In the genomic region with DNA sequence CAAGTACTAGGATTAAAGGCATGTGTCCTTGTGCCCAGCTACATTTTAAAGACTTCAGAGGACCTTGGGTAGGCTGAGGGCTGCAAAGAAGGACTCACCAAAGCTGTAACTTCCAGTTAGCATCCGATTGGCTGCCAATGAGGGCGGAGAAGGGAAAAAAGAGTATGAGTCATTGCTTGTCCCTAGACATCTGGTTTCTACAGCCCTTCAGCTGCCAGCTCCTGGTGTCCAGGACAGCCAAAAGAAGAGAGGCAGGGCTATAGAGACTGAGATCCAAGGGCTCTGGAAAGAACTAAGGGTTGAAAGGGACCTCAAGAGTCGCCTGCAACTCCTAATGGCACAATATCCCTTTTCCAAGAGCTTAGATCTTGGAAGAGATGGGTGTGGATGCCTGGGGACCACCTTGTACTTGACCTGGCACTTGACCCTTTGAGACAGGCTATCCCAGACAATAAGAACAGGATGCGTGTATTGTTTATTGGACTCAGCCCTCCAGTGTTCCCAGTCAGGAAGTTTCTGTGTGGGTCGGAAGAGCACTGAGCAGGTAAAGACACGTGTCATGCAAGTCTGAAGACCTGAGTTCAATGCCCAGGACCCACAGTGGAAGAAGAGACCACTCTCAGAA, we compare ENCODE assay signal across 11 mouse cellular contexts. TPM values are rescaled to one million over a fixed set of nuclear protein-coding genes. Genes with fewer than 3 reads are reported as not detected.
DNase-seq lines count a peak whose midpoint lies in the region; ATAC-seq and TF ChIP-seq lines count a peak whose summit lies in the region.
"Had no signal": no experiment of that assay in that cellular context is flagged by ENCODE, and none has a peak within 500 bp of the region (broad histone marks: within the 10 kb centered on the region; RNA-seq: fewer than 3 reads in every experiment).

No protein-coding gene starts in this region.

- peak; percentile 13; the same call in 1 of the 2 replicates for ATAC-seq in lung, embryonic 16.5 days (ENCODE audit: low read depth)
- no peak for ATAC-seq in intestine, embryonic 15.5 days
- ATAC-seq: forebrain, embryonic 15.5 days; inflammation-experienced regulatory T-cells, adult 6 months had no signal

- no peak overlapping the region for H3K9ac ChIP-seq in lung, embryonic 16.5 days (ENCODE audit: low read length)
- H3K9ac ChIP-seq in intestine, embryonic 15.5 days, result no peak overlapping the region
- H3K9ac ChIP-seq: forebrain, embryonic 15.5 days had no signal

- H3K27me3 ChIP-seq in lung, embryonic 16.5 days (ENCODE audit: control insufficient read depth, insufficient read depth, low read depth, low read length), result no peaks in the 10 kb centered on the region
- H3K27me3 ChIP-seq in thymus, adult 2 months (ENCODE audit: control insufficient read depth, insufficient read depth, low read length), result no peaks in the 10 kb centered on the region
- no peaks in the 10 kb centered on the region for H3K27me3 ChIP-seq in intestine, embryonic 15.5 days (replicated peaks)
- H3K27me3 ChIP-seq: forebrain, embryonic 15.5 days had no signal

- 77% methylated on average over 6 of the region's 6 CpGs for WGBS in lung, embryonic 16.5 days
- 43% methylated on average over 6 of the region's 6 CpGs for WGBS in lung, adult 2 months
- WGBS in thymus, adult 2 months, result 93% methylated on average over 6 of the region's 6 CpGs
- WGBS in intestine, embryonic 15.5 days, result 81% methylated on average over 6 of the region's 6 CpGs

- no peak overlapping the region for H3K27ac ChIP-seq in lung, embryonic 16.5 days (ENCODE audit: low read length)
- H3K27ac ChIP-seq in thymus, adult 2 months (ENCODE audit: control insufficient read depth, insufficient read depth, low read length), result no peak overlapping the region
- no peak overlapping the region for H3K27ac ChIP-seq in intestine, embryonic 15.5 days
- H3K27ac ChIP-seq: forebrain, embryonic 15.5 days had no signal

- TF ChIP-seq CTCF in lung, adult 2 months (IDR thresholded peaks at IDR 0.05; ENCODE audit: insufficient read depth, low read length), result no peak
- TF ChIP-seq CTCF in thymus, adult 2 months (IDR thresholded peaks at IDR 0.05; ENCODE audit: borderline replicate concordance, control insufficient read depth, extremely low read depth, insufficient read depth, low read length, poor library complexity), result no peak

- H3K4me2 ChIP-seq in lung, embryonic 16.5 days (ENCODE audit: low read depth, low read length), result no peak overlapping the region
- no peak overlapping the region for H3K4me2 ChIP-seq in intestine, embryonic 15.5 days (replicated peaks)
- H3K4me2 ChIP-seq: forebrain, embryonic 15.5 days had no signal

- TF ChIP-seq POLR2A in lung, adult 2 months (IDR thresholded peaks at IDR 0.05; ENCODE audit: borderline replicate concordance, extremely low read depth, low read depth, low read length), result no peak
- no peak for TF ChIP-seq POLR2A in thymus, adult 2 months (IDR thresholded peaks at IDR 0.05; ENCODE audit: control insufficient read depth, extremely low read depth, insufficient read depth, low read length, poor library complexity)

- H3K36me3 ChIP-seq in lung, embryonic 16.5 days (ENCODE audit: control insufficient read depth, insufficient read depth, low read length), result peaks cover 8% of the 10 kb centered on the region
- peaks cover 82% of the 10 kb centered on the region for H3K36me3 ChIP-seq in thymus, adult 2 months (ENCODE audit: control insufficient read depth, insufficient read depth, low read length)
- peaks cover 10% of the 10 kb centered on the region; the same call in 1 of the 2 replicates for H3K36me3 ChIP-seq in intestine, embryonic 15.5 days

- H3K4me1 ChIP-seq in lung, embryonic 16.5 days (replicated peaks; ENCODE audit: control insufficient read depth, insufficient read depth, low read length), result peaks cover 3% of the 10 kb centered on the region; the same call in 1 of the 2 replicates
- peaks cover 5% of the 10 kb centered on the region; the same call in 1 of the 2 replicates for H3K4me1 ChIP-seq in lung, adult 2 months (ENCODE audit: control insufficient read depth, insufficient read depth, low read length)
- 0 out of 2 replicates have a peak, but pooled peaks cover 5% of the 10 kb centered on the region for H3K4me1 ChIP-seq in thymus, adult 2 months (replicated peaks; ENCODE audit: control insufficient read depth, insufficient read depth, low read length)
- H3K4me1 ChIP-seq in intestine, embryonic 15.5 days (replicated peaks), result peaks cover 10% of the 10 kb centered on the region
- H3K4me1 ChIP-seq: forebrain, embryonic 15.5 days had no signal

- no peaks in the 10 kb centered on the region for H3K9me3 ChIP-seq in lung, embryonic 16.5 days (ENCODE audit: control insufficient read depth, low read length)
- H3K9me3 ChIP-seq in intestine, embryonic 15.5 days, result no peaks in the 10 kb centered on the region
- H3K9me3 ChIP-seq: forebrain, embryonic 15.5 days had no signal

- no peak for DNase-seq in lung, adult 2 months
- DNase-seq in adipocyte (ENCODE audit: low spot score), result peak; percentile 95
- DNase-seq in gastrocnemius, postnatal 14 days, result peak; percentile 82
- peak; percentile 65 for DNase-seq in lung, postnatal 14 days
- no peak for DNase-seq in thymus, adult 2 months
- DNase-seq in layer of hippocampus, adult 9-10 months (ENCODE audit: low spot score), result no peak

- intact Hi-C loops in gastrocnemius, postnatal 14 days (cut with DNase I; ENCODE audit: low total_unique reads), result no loop called here

- H3K4me3 ChIP-seq in lung, embryonic 16.5 days (ENCODE audit: low read length), result no peak overlapping the region
- no peak overlapping the region for H3K4me3 ChIP-seq in lung, adult 2 months (replicated peaks; ENCODE audit: extremely low read depth, low read depth, low read length)
- H3K4me3 ChIP-seq in thymus, adult 2 months (ENCODE audit: control insufficient read depth, insufficient read depth, low read length), result no peak overlapping the region
- no peak overlapping the region for H3K4me3 ChIP-seq in intestine, embryonic 15.5 days (replicated peaks)
- H3K4me3 ChIP-seq: forebrain, embryonic 15.5 days had no signal

RNA-seq across cellular contexts. Expression of a gene that starts 14.7 kb away (rescaled TPM):
- 0.38 TPM in 1 of 2 replicates, not detected in the other for polyA plus RNA-seq in lung, embryonic 16.5 days (2015; fragmentation: Nextera tagmentation; extraction: Ambion mirVana)
- polyA plus RNA-seq in lung, adult 2 months (2012; rRNA removed), result 3.6 and 4.4 TPM in 2 replicates
- total RNA-seq in gastrocnemius, postnatal 14 days (2021), result under 1 TPM; 0.33 to 0.47 TPM
- polyA plus RNA-seq in thymus, adult 2 months (2012; rRNA removed), result 2.2 and 2.5 TPM in 2 replicates
- polyA plus RNA-seq in intestine, embryonic 15.5 days (2015; fragmentation: Nextera tagmentation; extraction: Ambion mirVana), result 0.13 and 0.18 TPM in 2 replicates
- polyA plus RNA-seq: brain, embryonic 14.5 days; inflammation-experienced regulatory T-cells, adult 6 months had no signal

RNA-seq across cellular contexts. Expression of a gene that starts 19.0 kb away (rescaled TPM):
- 9.7 and 12.4 TPM in 2 replicates for polyA plus RNA-seq in lung, embryonic 16.5 days (2015; fragmentation: Nextera tagmentation; extraction: Ambion mirVana)
- polyA plus RNA-seq in lung, adult 2 months (2012; rRNA removed), result 150 and 162 TPM in 2 replicates
- 1 to 10 TPM; 1.8 to 2.0 TPM for total RNA-seq in gastrocnemius, postnatal 14 days (2021)
- polyA plus RNA-seq in thymus, adult 2 months (2012; rRNA removed), result 576 and 646 TPM in 2 replicates
- polyA plus RNA-seq in intestine, embryonic 15.5 days (2015; fragmentation: Nextera tagmentation; extraction: Ambion mirVana), result 5.5 and 8.9 TPM in 2 replicates

RNA-seq across cellular contexts. Expression of a gene that starts 24.4 kb away (rescaled TPM):
- 14.2 and 16.3 TPM in 2 replicates for polyA plus RNA-seq in lung, embryonic 16.5 days (2015; fragmentation: Nextera tagmentation; extraction: Ambion mirVana)
- polyA plus RNA-seq in lung, adult 2 months (2012; rRNA removed), result 22.4 and 24.3 TPM in 2 replicates
- total RNA-seq in gastrocnemius, postnatal 14 days (2021), result 1 to 10 TPM; 4.9 to 5.8 TPM
- polyA plus RNA-seq in thymus, adult 2 months (2012; rRNA removed), result 205 and 213 TPM in 2 replicates
- 19.5 and 20.8 TPM in 2 replicates for polyA plus RNA-seq in intestine, embryonic 15.5 days (2015; fragmentation: Nextera tagmentation; extraction: Ambion mirVana)

RNA-seq across cellular contexts. Expression of a gene that starts 31.2 kb away (rescaled TPM):
- 14.8 and 18.1 TPM in 2 replicates for polyA plus RNA-seq in lung, embryonic 16.5 days (2015; fragmentation: Nextera tagmentation; extraction: Ambion mirVana)
- polyA plus RNA-seq in lung, adult 2 months (2012; rRNA removed), result 63.8 and 65.2 TPM in 2 replicates
- 1 to 10 TPM; 3.0 to 3.6 TPM for total RNA-seq in gastrocnemius, postnatal 14 days (2021)
- 149 and 153 TPM in 2 replicates for polyA plus RNA-seq in thymus, adult 2 months (2012; rRNA removed)
- polyA plus RNA-seq in intestine, embryonic 15.5 days (2015; fragmentation: Nextera tagmentation; extraction: Ambion mirVana), result 7.4 and 8.0 TPM in 2 replicates

RNA-seq across cellular contexts. Expression of a gene that starts 31.3 kb away (rescaled TPM):
- 34.2 and 42.6 TPM in 2 replicates for polyA plus RNA-seq in lung, embryonic 16.5 days (2015; fragmentation: Nextera tagmentation; extraction: Ambion mirVana)
- 79.4 and 105 TPM in 2 replicates for polyA plus RNA-seq in lung, adult 2 months (2012; rRNA removed)
- 10 to 100 TPM; 14.8 to 15.3 TPM for total RNA-seq in gastrocnemius, postnatal 14 days (2021)
- 576 and 587 TPM in 2 replicates for polyA plus RNA-seq in thymus, adult 2 months (2012; rRNA removed)
- polyA plus RNA-seq in intestine, embryonic 15.5 days (2015; fragmentation: Nextera tagmentation; extraction: Ambion mirVana), result 34.7 and 36.3 TPM in 2 replicates

Comparison
In these comparisons a context has a peak if more than half of its experiments do, and no peak if none do; other contexts are left out.
1. DNase-seq: peak in adipocyte (single experiment), gastrocnemius, postnatal 14 days (single experiment) and lung, postnatal 14 days (single experiment); none in lung, adult 2 months (single experiment), thymus, adult 2 months (single experiment) and layer of hippocampus, adult 9-10 months (single experiment).
2. RNA of a gene that starts 19.0 kb away (polyA plus RNA-seq): 576 to 646 TPM in thymus, adult 2 months and 150 to 162 TPM in lung, adult 2 months; 9.7 to 12.4 TPM in lung, embryonic 16.5 days and 5.5 to 8.9 TPM in intestine, embryonic 15.5 days; every median in the first group is over 10 times any median in the second.